Mouse (Mus musculus) liver, embryonic 11.5 days (tissue): Measurements from ENCODE around the gene Krt4. TPM values are rescaled to one million over a fixed set of nuclear protein-coding genes. Genes with fewer than 3 reads are reported as not detected.

Source experiments
- ATAC-seq: fragments of 200-750 bp; cut with Nextera tagmentation; replicated peaks from 2 replicates; pipeline ENCODE4 v1.8.0; 2017; ENCODE audit warnings: moderate number of reproducible peaks, mild to moderate bottlenecking, moderate TSS enrichment, moderate library complexity; ENCODE audit not compliant: low FRiP score
- DNase-seq: peaks from one replicate; pipeline ENCODE4 v3.0.0-alpha.2; 2017; ENCODE audit warnings: low spot score
- H3K27ac ChIP-seq: fragments of 300-500 bp; sonication (generic); 2 replicates; pipeline ENCODE4 v1.5.1; 2014; ENCODE audit warnings: mild to moderate bottlenecking, low read depth, low read length, control low read depth
- H3K27me3 ChIP-seq: fragments of 300-500 bp; sonication (generic); replicated peaks from 2 replicates; pipeline ENCODE4 v1.6.1; 2014; ENCODE audit warnings: low read length, mixed read lengths; ENCODE audit not compliant: control insufficient read depth, insufficient read depth
- H3K36me3 ChIP-seq: fragments of 300-500 bp; sonication (generic); 2 replicates; pipeline ENCODE4 v1.6.1; 2014; ENCODE audit warnings: mild to moderate bottlenecking, low read length, moderate library complexity, mixed read lengths; ENCODE audit not compliant: control insufficient read depth, insufficient read depth
- H3K4me1 ChIP-seq: fragments of 300-500 bp; sonication (generic); replicated peaks from 2 replicates; pipeline ENCODE4 v1.6.1; 2014; ENCODE audit warnings: low read length, mixed read lengths; ENCODE audit not compliant: control insufficient read depth, insufficient read depth
- H3K4me2 ChIP-seq: fragments of 300-500 bp; sonication (generic); 2 replicates; pipeline ENCODE4 v1.6.1; 2014; ENCODE audit warnings: mild to moderate bottlenecking, control low read depth, moderate library complexity
- H3K4me3 ChIP-seq: fragments of 300-500 bp; sonication (generic); 2 replicates; pipeline ENCODE4 v1.5.1; 2014; ENCODE audit warnings: low read depth, low read length, control low read depth
- H3K9ac ChIP-seq: fragments of 300-500 bp; sonication (generic); 2 replicates; pipeline ENCODE4 v1.6.1; 2014; ENCODE audit warnings: low read depth, low read length, control low read depth
- H3K9me3 ChIP-seq: fragments of 300-500 bp; sonication (generic); 2 replicates; pipeline ENCODE4 v1.6.1; 2016; ENCODE audit warnings: low read length, inconsistent platforms, mixed read lengths; ENCODE audit not compliant: control insufficient read depth
- WGBS: fragments of 180-500 bp; shearing (Covaris S2); extraction: QIAGEN DNeasy Blood & Tissue Kit; methylation state at CpG from one replicate; pipeline ENCODE4 v1.1.7; 2014; 5-methylcytosine and 5-hydroxymethylcytosine counted together
- polyA plus RNA-seq: library from polyadenylated mRNA; unstranded; fragments of >200 nt; fragmentation: Nextera tagmentation; extraction: Ambion mirVana; gene quantifications from 2 replicates; pipeline ENCODE4 v1.2.1, GENCODE M21; 2014

The Krt4 gene
- polyA plus RNA-seq, 1 experiment from 2014 or later = not detected

GRCm38 (mm10) chr15:101922296-101922695 lies 2.2 kb downstream of the Krt4 start:
- no peaks in the 10 kb centered on the region for H3K27me3 ChIP-seq
- H3K9me3 ChIP-seq = no peaks in the 10 kb centered on the region
- no peak overlapping the region for H3K27ac ChIP-seq
- no peak overlapping the region for H3K4me3 ChIP-seq
- no peak overlapping the region for H3K4me2 ChIP-seq
- no peaks in the 10 kb centered on the region for H3K36me3 ChIP-seq
- ATAC-seq (no peak), DNase-seq (no peak)
- WGBS = 78% methylated on average over 2 of the region's 2 CpGs
- H3K9ac ChIP-seq = no peak overlapping the region
- no peaks in the 10 kb centered on the region for H3K4me1 ChIP-seq

- no peaks in the 10 kb centered on the region for H3K4me1 ChIP-seq
- H3K27me3 ChIP-seq = no peaks in the 10 kb centered on the region
- 64% methylated on average over 2 of the region's 2 CpGs for WGBS
- H3K36me3 ChIP-seq = no peaks in the 10 kb centered on the region
- H3K9ac ChIP-seq = no peak overlapping the region
- no peak overlapping the region for H3K27ac ChIP-seq
- DNase-seq (no peak), ATAC-seq (no peak)
- H3K4me3 ChIP-seq = no peak overlapping the region
- no peak overlapping the region for H3K4me2 ChIP-seq
- no peaks in the 10 kb centered on the region for H3K9me3 ChIP-seq
These were observed 8.5 kb downstream of the Krt4 start for GRCm38 (mm10) chr15:101916072-101916471.

- Histone ChIP-seq H3K36me3 (no peaks in the 10 kb centered on the region), H3K27ac (no peak overlapping the region), H3K4me3 (no peak overlapping the region), H3K4me1 (no peaks in the 10 kb centered on the region), H3K4me2 (no peak overlapping the region), H3K9ac (no peak overlapping the region), H3K9me3 (no peaks in the 10 kb centered on the region), H3K27me3 (no peaks in the 10 kb centered on the region)
- WGBS = 81% methylated on average over 5 of the region's 5 CpGs
- DNase-seq = no peak
- ATAC-seq = no peak
These were observed 19.7 kb downstream of the Krt4 start for GRCm38 (mm10) chr15:101904849-101905248.

- 57% methylated on average over 12 of the region's 12 CpGs for WGBS
- no peaks in the 10 kb centered on the region for H3K9me3 ChIP-seq
- DNase-seq (no peak), ATAC-seq (no peak)
- H3K4me2 ChIP-seq = no peak overlapping the region
- H3K27ac ChIP-seq = no peak overlapping the region
- no peak overlapping the region for H3K9ac ChIP-seq
- no peaks in the 10 kb centered on the region for H3K27me3 ChIP-seq
- H3K4me1 ChIP-seq = no peaks in the 10 kb centered on the region
- H3K4me3 ChIP-seq = no peak overlapping the region
- no peaks in the 10 kb centered on the region for H3K36me3 ChIP-seq
These were observed 22.1 kb downstream of the Krt4 start for GRCm38 (mm10) chr15:101902171-101903149.

- no peaks in the 10 kb centered on the region for H3K36me3 ChIP-seq
- H3K4me2 ChIP-seq = no peak overlapping the region
- H3K27me3 ChIP-seq = no peaks in the 10 kb centered on the region
- no peak overlapping the region for H3K27ac ChIP-seq
- DNase-seq (no peak), ATAC-seq (no peak)
- H3K4me3 ChIP-seq = no peak overlapping the region
- H3K9ac ChIP-seq = no peak overlapping the region
- no peaks in the 10 kb centered on the region for H3K9me3 ChIP-seq
- WGBS = 83% methylated on average over 4 of the region's 4 CpGs
- H3K4me1 ChIP-seq = no peaks in the 10 kb centered on the region
These were observed 29.3 kb downstream of the Krt4 start for GRCm38 (mm10) chr15:101895216-101895615.

- no peaks in the 10 kb centered on the region for H3K4me1 ChIP-seq
- no peak within 1 kb of the TSS for H3K9ac ChIP-seq
- H3K36me3 ChIP-seq = no peaks in the 10 kb centered on the region
- 46% methylated on average over 4 of the region's 4 CpGs for WGBS
- H3K4me2 ChIP-seq = no peak within 1 kb of the TSS
- DNase-seq = no peak
- H3K9me3 ChIP-seq = no peaks in the 10 kb centered on the region
- no peaks in the 10 kb centered on the region for H3K27me3 ChIP-seq
- H3K4me3 ChIP-seq = no peak within 1 kb of the TSS
- no peak within 1 kb of the TSS for H3K27ac ChIP-seq
- no peak for ATAC-seq
These were observed 31.7 kb downstream of the Krt4 start, which contains the start of gene Krt76 for GRCm38 (mm10) chr15:101892820-101893219. TSS of gene Krt76 (minus strand) at chr15:101892920.

GRCm38 (mm10) chr15:101879776-101880175 lies 44.8 kb downstream of the Krt4 start:
- no peak for ATAC-seq
- H3K27ac ChIP-seq = no peak overlapping the region

GRCm38 (mm10) chr15:101878041-101878440 lies 46.5 kb downstream of the Krt4 start:
- H3K9me3 ChIP-seq = no peaks in the 10 kb centered on the region

More at GRCm38 (mm10) chr15:101879776-101880175, 44.8 kb downstream of the Krt4 start:
- Histone ChIP-seq H3K4me2 (no peak overlapping the region), H3K9ac (no peak overlapping the region), H3K27me3 (no peaks in the 10 kb centered on the region), H3K4me1 (no peaks in the 10 kb centered on the region), H3K4me3 (no peak overlapping the region), H3K9me3 (no peaks in the 10 kb centered on the region), H3K36me3 (no peaks in the 10 kb centered on the region)
- WGBS = 28% methylated on average over 11 of the region's 11 CpGs
- DNase-seq = no peak

GRCm38 (mm10) chr15:101874383-101874782 lies 50.2 kb downstream of the Krt4 start:
- Histone ChIP-seq H3K27me3 (no peaks in the 10 kb centered on the region; the same call in 1 of the 2 replicates), H3K9me3 (no peaks in the 10 kb centered on the region), H3K4me2 (no peak overlapping the region), H3K9ac (no peak overlapping the region), H3K4me3 (no peak overlapping the region), H3K4me1 (no peaks in the 10 kb centered on the region), H3K36me3 (no peaks in the 10 kb centered on the region), H3K27ac (no peak overlapping the region)
- 63% methylated on average over 1 of the region's 1 CpGs for WGBS
- ATAC-seq (no peak), DNase-seq (no peak)

More at GRCm38 (mm10) chr15:101878041-101878440, 46.5 kb downstream of the Krt4 start:
- Histone ChIP-seq H3K27ac (no peak overlapping the region), H3K9ac (no peak overlapping the region), H3K36me3 (no peaks in the 10 kb centered on the region), H3K4me3 (no peak overlapping the region), H3K27me3 (no peaks in the 10 kb centered on the region), H3K4me2 (no peak overlapping the region), H3K4me1 (no peaks in the 10 kb centered on the region)
- ATAC-seq (no peak), DNase-seq (no peak)
- 56% methylated on average over 2 of the region's 2 CpGs for WGBS
